Mouse (Mus musculus): ENCODE data around the gene Nipa2. TPM values are rescaled to one million over a fixed set of nuclear protein-coding genes. Genes with fewer than 3 reads are reported as not detected.

Gene Nipa2
- polyA plus RNA-seq (2015; fragmentation: Nextera tagmentation; extraction: Ambion mirVana): 56.6 and 63.9 TPM in 2 replicates

DNA sequence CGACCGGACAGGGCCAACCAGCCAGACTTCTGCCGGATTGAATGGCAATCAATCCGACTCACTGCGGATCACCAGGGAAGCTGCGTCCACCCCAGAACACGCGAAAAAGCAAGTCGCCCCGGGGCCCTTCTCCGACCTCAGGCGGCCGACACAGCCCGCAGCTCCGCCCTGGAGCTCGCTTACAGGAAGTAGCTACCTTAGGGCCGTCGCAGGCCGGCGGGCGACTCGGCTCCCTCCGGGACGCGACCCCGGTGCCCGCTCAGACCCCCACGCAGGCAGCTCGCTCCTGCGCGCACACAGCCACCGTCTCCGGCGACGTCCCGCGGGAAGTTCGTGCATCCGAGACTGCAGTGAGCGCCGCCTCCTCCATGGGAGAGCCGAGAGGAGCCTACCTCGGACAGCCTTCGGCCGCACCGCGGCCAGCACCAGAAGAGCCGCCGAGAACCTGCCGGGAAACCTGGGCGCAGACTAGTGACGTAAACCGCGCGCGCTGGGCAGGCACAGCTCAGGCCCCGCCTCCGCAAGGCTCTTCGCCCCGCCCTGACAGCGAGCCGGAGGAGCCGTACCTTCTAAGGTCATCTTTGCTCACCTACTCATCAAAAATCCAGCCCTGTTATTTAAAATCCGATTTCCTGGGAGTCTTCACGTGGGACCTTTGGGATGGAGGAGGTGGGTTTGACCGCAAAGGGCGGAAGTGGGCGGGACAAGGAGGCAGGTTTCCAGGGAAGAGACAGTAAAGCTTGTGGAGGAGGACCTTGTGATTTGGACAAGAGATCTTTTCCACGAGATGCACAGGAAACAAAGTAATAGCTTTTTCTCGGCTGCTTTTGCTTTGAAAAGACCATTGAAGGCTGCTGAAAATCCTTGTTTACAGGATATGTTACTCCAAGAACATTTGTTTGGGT is at the start of gene Nipa2:
TSS of gene Nipa2 (minus strand) at position 473 of the 905 bp plus-strand sequence.
- H3K27ac ChIP-seq: peak within 1 kb of the TSS; percentile 95
- under 1% methylated on average over 70 of the region's 70 CpGs for WGBS
- peak within 1 kb of the TSS; percentile 96 for H3K9ac ChIP-seq
- no peaks in the 10 kb centered on the region for H3K4me1 ChIP-seq (replicated peaks)
- H3K36me3 ChIP-seq: no peaks in the 10 kb centered on the region
- H3K4me2 ChIP-seq (replicated peaks): peak within 1 kb of the TSS; percentile 59
- ATAC-seq: peak; percentile 99
- H3K27me3 ChIP-seq (replicated peaks): no peaks in the 10 kb centered on the region
- no peaks in the 10 kb centered on the region for H3K9me3 ChIP-seq
- H3K4me3 ChIP-seq (replicated peaks): peak within 1 kb of the TSS; percentile 96

DNA sequence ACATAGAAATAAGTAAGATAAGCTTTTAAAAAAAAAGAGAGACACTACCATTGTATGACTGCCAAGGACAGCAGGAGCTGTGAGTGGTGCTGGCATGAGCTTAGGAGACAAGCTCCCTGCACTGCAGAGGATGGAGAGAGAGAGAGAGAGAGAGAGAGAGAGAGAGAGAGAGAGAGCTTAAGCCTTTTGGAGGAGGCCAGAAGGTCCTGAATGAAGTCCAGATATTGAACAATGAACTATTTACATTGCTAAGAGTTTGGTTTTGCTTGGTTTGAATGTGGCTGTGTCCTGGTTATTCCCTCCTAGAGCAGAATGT is 48.7 kb upstream of the Nipa2 start:
- H3K4me2 ChIP-seq (replicated peaks): no peak overlapping the region
- no peaks in the 10 kb centered on the region for H3K36me3 ChIP-seq
- ATAC-seq: no peak
- H3K9me3 ChIP-seq: no peaks in the 10 kb centered on the region
- H3K9ac ChIP-seq: no peak overlapping the region
- no peaks in the 10 kb centered on the region for H3K4me1 ChIP-seq (replicated peaks)
- no peak overlapping the region for H3K27ac ChIP-seq
- H3K4me3 ChIP-seq (replicated peaks): no peak overlapping the region
- no peaks in the 10 kb centered on the region for H3K27me3 ChIP-seq (replicated peaks)

DNA sequence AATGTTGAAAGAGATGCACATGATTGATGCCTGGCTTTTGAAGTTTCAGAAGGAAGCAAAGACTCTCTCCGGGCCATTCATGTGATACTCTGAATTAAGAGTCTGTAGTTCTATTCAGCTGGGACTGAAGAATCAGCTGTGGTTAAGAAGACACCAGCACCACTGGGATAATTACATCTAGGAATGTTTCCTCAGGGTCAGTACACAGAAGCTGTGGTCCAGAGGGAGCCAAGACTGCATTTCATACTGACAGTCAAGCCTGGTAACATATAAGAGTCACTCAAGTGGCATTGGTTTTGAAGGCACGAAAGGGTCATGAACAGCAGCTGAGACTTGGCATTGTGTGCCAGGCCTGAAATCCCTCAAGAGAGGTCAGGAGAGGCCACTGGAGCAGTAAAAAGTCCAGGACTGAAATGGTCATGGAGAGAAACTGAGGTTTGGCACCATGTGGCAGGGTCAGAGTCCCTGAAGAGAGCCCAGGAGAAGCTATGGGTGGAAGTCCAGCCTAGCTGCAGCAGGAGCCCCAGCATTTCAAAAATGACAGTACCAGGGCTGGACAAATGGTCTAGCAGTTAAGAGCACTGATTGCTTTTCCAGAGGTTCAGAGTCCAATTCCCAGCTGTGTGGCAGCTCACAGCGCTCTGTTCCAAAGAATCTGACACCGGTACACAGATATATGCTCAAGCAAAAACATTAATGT is 48.2 kb upstream of the Nipa2 start:
- Histone ChIP-seq H3K4me2 (replicated peaks) (no peak overlapping the region), H3K27ac (no peak overlapping the region), H3K36me3 (no peaks in the 10 kb centered on the region), H3K4me3 (replicated peaks) (no peak overlapping the region), H3K4me1 (replicated peaks) (no peaks in the 10 kb centered on the region), H3K9me3 (no peaks in the 10 kb centered on the region), H3K27me3 (replicated peaks) (no peaks in the 10 kb centered on the region), H3K9ac (no peak overlapping the region)
- ATAC-seq: peak; percentile 49
- 90% methylated on average over 4 of the region's 4 CpGs for WGBS

DNA sequence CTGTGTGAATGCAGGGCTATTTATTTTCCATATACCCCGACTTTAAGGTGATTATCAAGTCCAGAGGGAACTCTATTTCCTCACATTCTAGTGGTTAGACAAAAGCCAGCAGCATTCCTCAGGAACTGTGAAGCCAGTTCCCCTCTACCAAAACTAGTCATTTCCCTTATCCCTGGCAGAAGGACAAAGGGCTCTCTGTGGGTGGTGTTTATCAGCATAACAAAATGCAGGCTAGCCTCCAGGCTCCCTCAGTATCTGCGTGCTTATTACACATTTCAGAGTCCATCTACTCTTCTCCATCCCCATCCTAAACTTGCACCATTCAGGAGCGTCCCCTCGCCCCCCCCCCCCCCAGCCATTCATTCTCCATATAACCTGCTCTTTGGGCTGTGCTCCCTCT is 36.7 kb upstream of the Nipa2 start:
- H3K9me3 ChIP-seq: no peaks in the 10 kb centered on the region
- H3K4me2 ChIP-seq (replicated peaks): no peak overlapping the region
- no peaks in the 10 kb centered on the region for H3K27me3 ChIP-seq (replicated peaks)
- ATAC-seq: no peak
- no peak overlapping the region for H3K9ac ChIP-seq
- no peaks in the 10 kb centered on the region for H3K36me3 ChIP-seq
- H3K4me1 ChIP-seq (replicated peaks): no peaks in the 10 kb centered on the region
- H3K27ac ChIP-seq: no peak overlapping the region
- WGBS: 30% methylated on average over 3 of the region's 4 CpGs
- H3K4me3 ChIP-seq (replicated peaks): no peak overlapping the region

- no peak for ATAC-seq
- WGBS: 67% methylated on average over 4 of the region's 4 CpGs
- H3K9ac ChIP-seq: no peak overlapping the region
- no peaks in the 10 kb centered on the region for H3K4me1 ChIP-seq (replicated peaks)
- H3K27ac ChIP-seq: no peak overlapping the region
- H3K9me3 ChIP-seq: no peaks in the 10 kb centered on the region
- no peak overlapping the region for H3K4me2 ChIP-seq (replicated peaks)
- H3K36me3 ChIP-seq: no peaks in the 10 kb centered on the region
- no peak overlapping the region for H3K4me3 ChIP-seq (replicated peaks)
- no peaks in the 10 kb centered on the region for H3K27me3 ChIP-seq (replicated peaks)
Observed at GRCm38 (mm10) chr7:55995013-55995412, 32.7 kb upstream of the Nipa2 start.

GRCm38 (mm10) chr7:55991858-55992257 is 29.6 kb upstream of the Nipa2 start:
- Histone ChIP-seq H3K9me3 (no peaks in the 10 kb centered on the region), H3K27me3 (replicated peaks) (no peaks in the 10 kb centered on the region), H3K4me2 (replicated peaks) (no peak overlapping the region), H3K4me3 (replicated peaks) (no peak overlapping the region), H3K4me1 (replicated peaks) (no peaks in the 10 kb centered on the region), H3K36me3 (no peaks in the 10 kb centered on the region), H3K27ac (no peak overlapping the region), H3K9ac (no peak overlapping the region)
- no peak for ATAC-seq
- WGBS: 91% methylated on average over 7 of the region's 7 CpGs

DNA sequence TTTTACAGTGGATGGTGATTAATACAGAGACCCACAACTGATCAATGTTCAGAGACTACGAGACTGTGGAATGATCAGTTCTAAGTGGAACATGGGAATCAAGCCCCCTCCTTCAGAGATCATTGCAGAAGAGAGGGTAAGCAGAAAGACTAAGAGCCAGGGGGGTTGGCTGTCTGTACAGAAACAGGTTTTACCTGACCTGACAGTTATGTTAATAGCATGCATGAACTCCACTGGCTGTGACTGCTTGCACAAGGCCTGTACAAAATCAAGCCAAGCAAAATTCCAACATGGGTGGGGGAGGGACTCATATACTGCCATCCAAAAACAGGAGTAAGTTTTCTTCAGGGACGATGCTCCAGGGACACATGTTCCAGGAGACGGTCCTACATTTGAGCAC is 28.9 kb upstream of the Nipa2 start:
- 93% methylated on average over 3 of the region's 3 CpGs for WGBS
- H3K4me3 ChIP-seq (replicated peaks): no peak overlapping the region
- H3K4me1 ChIP-seq (replicated peaks): no peaks in the 10 kb centered on the region
- H3K4me2 ChIP-seq (replicated peaks): no peak overlapping the region
- no peaks in the 10 kb centered on the region for H3K36me3 ChIP-seq
- H3K27ac ChIP-seq: no peak overlapping the region
- H3K9ac ChIP-seq: no peak overlapping the region
- no peaks in the 10 kb centered on the region for H3K27me3 ChIP-seq (replicated peaks)
- H3K9me3 ChIP-seq: no peaks in the 10 kb centered on the region
- no peak for ATAC-seq

GRCm38 (mm10) chr7:55986526-55987214 is 24.4 kb upstream of the Nipa2 start:
- peak overlapping the region; percentile 40; the same call in 1 of the 2 replicates for H3K4me2 ChIP-seq (replicated peaks)

GRCm38 (mm10) chr7:55984754-55985153 is 22.5 kb upstream of the Nipa2 start:
- no peak overlapping the region for H3K4me3 ChIP-seq (replicated peaks)
- ATAC-seq: no peak
- WGBS: 75% methylated on average over 4 of the region's 4 CpGs
- H3K9ac ChIP-seq: no peak overlapping the region
- no peaks in the 10 kb centered on the region for H3K9me3 ChIP-seq
- H3K27me3 ChIP-seq (replicated peaks): no peaks in the 10 kb centered on the region
- H3K27ac ChIP-seq: no peak overlapping the region
- H3K4me2 ChIP-seq (replicated peaks): no peak overlapping the region
- no peaks in the 10 kb centered on the region for H3K36me3 ChIP-seq
- H3K4me1 ChIP-seq (replicated peaks): no peaks in the 10 kb centered on the region

More at GRCm38 (mm10) chr7:55986526-55987214, 24.4 kb upstream of the Nipa2 start:
- Histone ChIP-seq H3K36me3 (no peaks in the 10 kb centered on the region), H3K27me3 (replicated peaks) (no peaks in the 10 kb centered on the region), H3K9ac (no peak overlapping the region), H3K4me3 (replicated peaks) (no peak overlapping the region), H3K9me3 (no peaks in the 10 kb centered on the region), H3K27ac (no peak overlapping the region), H3K4me1 (replicated peaks) (no peaks in the 10 kb centered on the region)
- 32% methylated on average over 13 of the region's 13 CpGs for WGBS
- peak; percentile 75 for ATAC-seq

DNA sequence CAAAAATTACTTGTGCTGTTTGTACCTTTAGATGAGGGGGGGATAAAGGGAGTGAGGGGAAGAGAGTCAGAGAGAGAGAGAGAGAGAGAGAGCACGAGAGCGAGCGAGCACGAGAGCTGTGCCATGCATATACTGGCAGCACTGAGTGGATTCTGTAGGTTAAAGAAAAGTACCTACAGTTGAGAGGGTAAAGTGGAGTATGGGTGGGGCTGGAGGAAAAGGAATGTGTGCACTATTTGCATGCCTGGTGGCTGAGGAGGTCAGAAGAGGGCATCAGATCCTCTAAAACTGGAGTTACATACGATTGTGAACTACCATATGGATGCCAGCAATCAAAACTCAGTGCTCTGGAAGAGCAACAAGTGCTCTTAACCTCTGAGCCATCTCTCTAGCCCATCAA is 20.8 kb upstream of the Nipa2 start:
- H3K27ac ChIP-seq: no peak overlapping the region
- ATAC-seq: no peak
- no peak overlapping the region for H3K9ac ChIP-seq
- WGBS: 82% methylated on average over 5 of the region's 5 CpGs
- H3K4me2 ChIP-seq (replicated peaks): no peak overlapping the region
- no peaks in the 10 kb centered on the region for H3K27me3 ChIP-seq (replicated peaks)
- no peaks in the 10 kb centered on the region for H3K4me1 ChIP-seq (replicated peaks)
- no peaks in the 10 kb centered on the region for H3K9me3 ChIP-seq
- H3K36me3 ChIP-seq: no peaks in the 10 kb centered on the region
- H3K4me3 ChIP-seq (replicated peaks): no peak overlapping the region

GRCm38 (mm10) chr7:55982010-55982700 is 19.9 kb upstream of the Nipa2 start:
- 86% methylated on average over 10 of the region's 10 CpGs for WGBS
- Histone ChIP-seq H3K27me3 (replicated peaks) (no peaks in the 10 kb centered on the region), H3K9me3 (no peaks in the 10 kb centered on the region), H3K9ac (no peak overlapping the region), H3K4me3 (replicated peaks) (no peak overlapping the region), H3K36me3 (no peaks in the 10 kb centered on the region), H3K27ac (no peak overlapping the region), H3K4me2 (replicated peaks) (no peak overlapping the region), H3K4me1 (replicated peaks) (no peaks in the 10 kb centered on the region)
- ATAC-seq: no peak

- H3K27ac ChIP-seq: no peak overlapping the region
- ATAC-seq: no peak
- H3K27me3 ChIP-seq (replicated peaks): no peaks in the 10 kb centered on the region
- H3K4me2 ChIP-seq (replicated peaks): no peak overlapping the region
- H3K36me3 ChIP-seq: no peaks in the 10 kb centered on the region
- H3K9me3 ChIP-seq: no peaks in the 10 kb centered on the region
- no peaks in the 10 kb centered on the region for H3K4me1 ChIP-seq (replicated peaks)
- H3K9ac ChIP-seq: no peak overlapping the region
- WGBS: 88% methylated on average over 2 of the region's 2 CpGs
- no peak overlapping the region for H3K4me3 ChIP-seq (replicated peaks)
Observed at GRCm38 (mm10) chr7:55981511-55981910, 19.2 kb upstream of the Nipa2 start.

Data from intestine, embryonic 15.5 days (tissue).